Mouse (Mus musculus) hindbrain, embryonic 10.5 days (tissue): ENCODE results near the gene Nxpe2. TPM values are rescaled to one million over a fixed set of nuclear protein-coding genes. Genes with fewer than 3 reads are reported as not detected.

Experiments
- DNase-seq: peaks from one replicate; pipeline ENCODE4 v3.0.0-alpha.2; 2017; ENCODE audit warnings: low spot score
- H3K27ac ChIP-seq: fragments of 300-500 bp; sonication (generic); 2 replicates; pipeline ENCODE4 v1.5.1; 2016; ENCODE audit warnings: mild to moderate bottlenecking, moderate library complexity
- H3K27me3 ChIP-seq: fragments of 300-500 bp; sonication (generic); 2 replicates; pipeline ENCODE4 v1.6.1; 2016; ENCODE audit warnings: mild to moderate bottlenecking; ENCODE audit not compliant: poor library complexity, insufficient read depth, severe bottlenecking
- H3K36me3 ChIP-seq: fragments of 300-500 bp; sonication (generic); 2 replicates; pipeline ENCODE4 v1.6.1; 2016; ENCODE audit warnings: mild to moderate bottlenecking, moderate library complexity
- H3K4me1 ChIP-seq: fragments of 300-500 bp; sonication (generic); replicated peaks from 2 replicates; pipeline ENCODE4 v1.6.1; 2016; ENCODE audit warnings: mild to moderate bottlenecking
- H3K4me3 ChIP-seq: fragments of 300-500 bp; sonication (generic); 2 replicates; pipeline ENCODE4 v1.5.1; 2016; ENCODE audit warnings: mild to moderate bottlenecking, moderate library complexity
- H3K9me3 ChIP-seq: fragments of 300-500 bp; sonication (generic); 2 replicates; pipeline ENCODE4 v1.6.1; 2016; ENCODE audit warnings: mild to moderate bottlenecking, moderate library complexity
- WGBS: fragments of 180-500 bp; shearing (Covaris S2); methylation state at CpG from one replicate; pipeline ENCODE4 v1.1.7; 2016; 5-methylcytosine and 5-hydroxymethylcytosine counted together
- polyA plus RNA-seq: library from polyadenylated mRNA; unstranded; fragments of >200 nt; fragmentation: Nextera tagmentation; extraction: Ambion mirVana; gene quantifications from 2 replicates; pipeline ENCODE4 v1.2.1, GENCODE M21; 2016

Nxpe2 gene
- 0.78 and 1.0 TPM in 2 replicates for polyA plus RNA-seq

DNA sequence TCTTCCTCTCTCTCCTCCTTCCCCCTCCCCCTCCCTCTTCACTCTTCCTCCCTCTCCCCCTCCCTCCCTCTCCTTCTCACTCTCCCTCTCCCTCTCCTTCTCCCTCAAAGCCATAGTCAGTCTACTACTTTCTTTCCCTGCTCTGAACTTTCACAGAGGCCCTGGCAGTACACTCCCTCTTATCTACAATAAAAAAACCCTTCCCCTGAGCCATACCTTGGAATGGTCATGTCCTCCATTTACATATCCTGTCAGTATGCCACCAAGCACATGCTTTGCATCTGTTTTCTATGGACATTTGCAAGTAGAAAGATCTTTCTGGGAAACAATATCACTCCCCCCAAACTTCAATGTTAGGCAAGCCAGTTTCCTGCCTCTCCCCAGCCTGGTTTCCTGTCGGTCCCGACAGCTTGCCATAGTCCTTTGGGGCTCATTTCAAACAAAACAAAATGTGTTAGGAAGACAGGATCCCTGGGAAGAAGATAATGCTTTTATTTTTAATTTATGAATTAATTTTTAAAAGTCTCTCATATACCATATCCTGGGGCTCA, at the start of gene Nxpe2:
Gene Nxpe2, minus strand, starts transcription at position 307 of the 551 bp plus-strand sequence.
- Histone ChIP-seq H3K9me3 (no peaks in the 10 kb centered on the region), H3K36me3 (no peaks in the 10 kb centered on the region), H3K27ac (peak within 1 kb of the TSS; percentile 66; the same call in 1 of the 2 replicates), H3K4me3 (no peak within 1 kb of the TSS), H3K27me3 (no peaks in the 10 kb centered on the region), H3K4me1 (peaks cover 17% of the 10 kb centered on the region)
- 59% methylated on average over 2 of the region's 2 CpGs for WGBS
- DNase-seq, result no peak

DNA sequence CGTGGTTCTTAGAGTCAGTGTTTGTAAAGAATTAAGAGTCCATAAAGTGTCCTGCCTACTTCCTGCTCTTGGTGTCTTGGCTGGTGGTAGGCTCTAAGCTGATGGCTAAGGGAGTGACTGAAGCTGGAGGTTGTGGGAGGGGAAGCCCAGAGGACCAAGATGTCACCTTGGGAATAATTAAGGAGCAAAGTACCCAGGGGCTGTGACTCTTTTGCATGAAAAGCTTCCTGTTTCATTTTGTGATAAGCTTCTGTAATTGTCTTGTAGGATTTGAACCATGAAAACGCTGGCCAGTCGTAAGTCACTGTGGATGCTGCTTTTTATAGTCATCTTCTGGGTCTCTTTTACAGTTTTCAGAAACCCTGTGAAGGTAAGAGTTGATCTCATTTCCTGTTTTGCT, 36.7 kb upstream of the Nxpe2 start:
- no peak for DNase-seq
- Histone ChIP-seq H3K4me3 (no peak overlapping the region), H3K36me3 (no peaks in the 10 kb centered on the region), H3K27me3 (no peaks in the 10 kb centered on the region), H3K27ac (no peak overlapping the region), H3K9me3 (no peaks in the 10 kb centered on the region), H3K4me1 (no peaks in the 10 kb centered on the region)
- 85% methylated on average over 3 of the region's 3 CpGs for WGBS

DNA sequence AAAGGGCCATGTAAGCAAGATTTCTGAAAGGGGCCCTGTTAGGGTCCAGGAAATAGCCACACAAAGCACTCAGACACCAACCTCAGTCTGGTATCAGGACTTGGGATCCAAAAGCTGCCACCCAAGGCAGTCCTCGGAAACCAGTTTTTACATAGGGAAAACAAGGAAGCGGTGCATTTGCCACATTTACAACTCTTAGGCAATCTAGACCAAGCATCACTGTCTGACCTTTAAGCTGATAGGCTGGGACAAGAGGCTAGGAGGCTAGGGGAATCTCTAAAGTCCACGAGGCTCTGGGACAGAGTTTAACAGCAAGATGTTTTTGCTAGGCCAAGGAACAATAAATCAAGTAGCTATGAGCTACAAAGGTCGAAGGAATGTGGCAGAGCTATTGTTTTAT, 35.2 kb upstream of the Nxpe2 start:
- Histone ChIP-seq H3K4me1 (no peaks in the 10 kb centered on the region), H3K36me3 (no peaks in the 10 kb centered on the region), H3K4me3 (no peak overlapping the region), H3K9me3 (no peaks in the 10 kb centered on the region), H3K27ac (no peak overlapping the region), H3K27me3 (no peaks in the 10 kb centered on the region)
- DNase-seq, result no peak
- 81% methylated on average over 4 of the region's 4 CpGs for WGBS

DNA sequence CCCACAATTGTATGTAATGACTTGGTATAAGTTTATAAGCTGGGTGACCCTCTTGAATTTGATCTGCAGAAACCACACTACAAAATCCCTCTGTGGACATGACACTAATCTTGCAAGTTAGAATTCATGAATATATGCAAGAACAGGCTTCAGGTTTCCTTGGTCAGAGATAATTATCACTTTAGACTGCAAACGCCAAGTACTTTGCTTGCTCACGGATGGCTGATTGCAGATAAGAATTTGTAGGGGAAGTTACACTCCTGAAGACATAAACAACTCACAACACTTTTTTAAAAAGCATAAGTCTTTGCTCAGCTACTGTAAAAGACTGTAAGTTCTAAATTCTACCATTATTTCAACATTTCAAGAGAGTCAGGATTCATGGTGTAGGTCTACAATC, 21.1 kb upstream of the Nxpe2 start:
- Histone ChIP-seq H3K4me1 (no peaks in the 10 kb centered on the region), H3K36me3 (no peaks in the 10 kb centered on the region), H3K9me3 (no peaks in the 10 kb centered on the region), H3K27ac (no peak overlapping the region), H3K4me3 (no peak overlapping the region), H3K27me3 (no peaks in the 10 kb centered on the region)
- 77% methylated on average over 2 of the region's 2 CpGs for WGBS
- DNase-seq, result no peak

DNA sequence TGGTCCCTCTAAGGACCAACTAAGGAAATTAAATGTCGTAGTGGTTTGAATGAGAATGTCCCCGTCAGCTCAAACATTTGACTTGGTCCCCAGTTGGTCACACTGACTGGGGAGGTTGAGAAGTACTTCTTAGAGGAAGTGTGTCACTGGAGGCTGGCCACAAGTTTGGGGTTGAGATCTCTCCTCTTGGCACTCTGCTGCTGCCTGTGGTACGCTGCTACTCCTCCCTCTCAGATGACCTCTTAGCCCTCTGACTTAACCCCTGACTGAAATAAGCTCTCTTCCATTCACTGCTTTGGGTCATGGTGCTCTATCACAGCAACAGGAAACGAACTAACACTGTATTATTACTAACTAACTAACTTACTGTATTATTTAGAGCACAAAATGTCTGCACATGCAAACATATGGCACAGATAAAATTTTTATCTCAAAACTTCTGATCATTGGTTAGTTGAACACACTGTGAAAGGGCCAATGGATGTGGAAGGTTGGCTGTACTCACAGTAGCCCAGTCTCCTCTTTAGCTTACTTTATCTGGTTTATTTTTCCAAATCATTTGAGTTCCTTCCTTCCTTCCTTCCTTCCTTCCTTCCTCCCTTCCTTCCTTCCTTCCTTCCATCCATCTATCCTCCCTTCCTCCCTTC, 20.1 kb upstream of the Nxpe2 start:
- Histone ChIP-seq H3K27me3 (no peaks in the 10 kb centered on the region), H3K4me1 (no peaks in the 10 kb centered on the region), H3K4me3 (no peak overlapping the region), H3K9me3 (no peaks in the 10 kb centered on the region), H3K36me3 (no peaks in the 10 kb centered on the region), H3K27ac (no peak overlapping the region)
- WGBS, result 66% methylated on average over 4 of the region's 4 CpGs
- no peak for DNase-seq

DNA sequence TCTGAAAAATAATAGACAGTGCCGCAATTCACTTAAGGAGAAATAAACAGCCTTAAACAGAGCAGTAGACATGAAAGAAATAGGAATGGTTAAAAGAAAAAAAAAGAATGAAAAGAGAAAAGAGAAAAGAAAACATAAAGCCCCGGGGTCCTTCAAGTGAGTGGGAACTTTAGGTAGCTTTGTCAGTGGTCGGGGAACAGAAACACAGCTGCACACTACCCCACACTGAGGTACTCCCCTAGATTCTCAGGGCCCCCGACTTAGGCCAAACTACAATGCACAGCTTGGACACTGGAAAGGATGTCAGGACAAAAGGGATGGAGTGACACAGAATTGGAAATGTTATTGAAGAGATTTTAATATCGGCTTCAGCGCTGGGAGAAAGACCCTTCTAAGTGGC, 9.5 kb upstream of the Nxpe2 start:
- H3K4me3 ChIP-seq, result no peak overlapping the region
- no peaks in the 10 kb centered on the region for H3K9me3 ChIP-seq
- H3K27me3 ChIP-seq, result no peaks in the 10 kb centered on the region
- peaks cover 8% of the 10 kb centered on the region; the same call in 1 of the 2 replicates for H3K4me1 ChIP-seq
- no peak for DNase-seq
- no peaks in the 10 kb centered on the region for H3K36me3 ChIP-seq
- WGBS, result 79% methylated on average over 6 of the region's 6 CpGs
- no peak overlapping the region for H3K27ac ChIP-seq

DNA sequence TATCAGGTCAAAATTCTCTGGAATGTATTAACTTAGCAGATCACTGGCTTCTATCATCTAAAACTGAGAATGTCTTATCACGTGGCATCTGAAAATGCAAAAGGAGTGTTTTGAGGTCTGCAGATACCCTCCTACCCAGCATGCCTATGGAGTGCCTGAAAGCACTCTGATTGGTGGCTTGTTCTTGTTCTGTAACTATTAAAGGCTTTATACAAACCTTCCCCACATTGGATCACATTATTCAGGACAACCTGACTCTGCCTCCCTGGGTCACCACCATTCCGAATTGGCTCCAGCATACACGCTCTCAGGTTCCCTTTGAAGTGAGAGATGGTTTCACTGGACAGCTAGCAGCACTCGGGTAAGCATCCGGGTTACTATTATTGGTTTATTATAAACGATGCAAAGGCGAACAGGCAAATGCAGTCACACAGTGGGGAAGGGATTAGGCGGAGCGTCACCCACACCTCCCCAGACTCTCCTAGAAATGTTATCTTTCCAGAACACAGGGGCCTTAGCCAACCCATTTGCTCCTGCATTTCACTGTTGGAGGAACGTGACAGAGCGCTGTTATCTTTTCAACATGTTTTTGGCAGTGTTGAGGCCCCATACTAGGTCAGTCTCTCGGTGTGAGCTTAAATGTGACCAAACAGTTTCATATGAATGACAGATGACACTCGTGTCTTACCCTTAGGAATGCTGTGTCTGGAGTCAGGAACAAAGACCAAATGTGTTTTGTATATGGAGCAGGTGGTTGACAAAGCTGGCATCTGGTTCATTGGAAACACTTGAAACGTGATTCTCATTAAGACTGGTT, 8.8 kb upstream of the Nxpe2 start:
- Histone ChIP-seq H3K4me3 (no peak overlapping the region), H3K36me3 (no peaks in the 10 kb centered on the region), H3K9me3 (no peaks in the 10 kb centered on the region), H3K4me1 (peaks cover 8% of the 10 kb centered on the region; the same call in 1 of the 2 replicates), H3K27me3 (no peaks in the 10 kb centered on the region), H3K27ac (peak overlapping the region; percentile 31; the same call in 1 of the 2 replicates)
- DNase-seq, result peak; percentile 5
- 72% methylated on average over 14 of the region's 14 CpGs for WGBS

DNA sequence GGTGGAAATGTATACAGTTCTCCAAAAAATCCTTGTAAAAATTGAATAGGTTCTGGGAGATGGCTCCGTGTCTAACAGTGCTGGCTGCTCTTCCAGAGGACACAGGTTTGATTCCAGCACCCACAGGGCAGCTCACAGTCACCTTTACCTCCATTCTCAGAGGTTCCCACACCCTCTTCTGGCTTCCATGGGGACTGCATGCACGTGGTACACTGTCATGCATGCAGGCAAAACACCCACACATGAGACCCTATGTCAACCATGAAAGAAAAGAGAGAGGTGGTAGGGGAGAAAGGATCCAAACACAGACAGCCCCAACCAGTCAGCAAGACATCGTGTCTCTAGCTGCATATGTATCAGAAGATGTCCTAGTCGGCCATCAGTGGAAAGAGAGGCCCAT, 7.6 kb upstream of the Nxpe2 start:
- Histone ChIP-seq H3K9me3 (no peaks in the 10 kb centered on the region), H3K36me3 (no peaks in the 10 kb centered on the region), H3K4me3 (no peak overlapping the region), H3K27me3 (no peaks in the 10 kb centered on the region), H3K27ac (no peak overlapping the region), H3K4me1 (peaks cover 8% of the 10 kb centered on the region; the same call in 1 of the 2 replicates)
- DNase-seq, result no peak
- WGBS, result 76% methylated on average over 4 of the region's 4 CpGs

DNA sequence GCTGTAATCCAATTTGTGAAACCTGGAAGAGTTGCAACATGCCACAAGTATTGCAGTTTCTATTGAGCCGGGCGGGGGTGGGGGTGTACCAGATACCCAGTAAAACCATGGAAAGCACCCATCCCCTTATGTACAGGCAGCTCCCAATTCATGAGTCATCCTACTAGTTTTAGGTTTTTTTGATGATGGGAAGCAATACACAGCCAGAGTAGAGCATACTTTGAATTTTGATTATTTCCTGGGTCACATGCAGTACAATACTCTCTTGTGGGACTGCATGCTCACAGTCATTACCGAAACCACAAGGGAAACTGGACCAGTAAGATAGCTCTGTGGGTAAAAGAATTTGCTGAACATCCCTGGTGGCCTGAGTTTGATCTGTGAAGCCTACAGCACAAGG, 3.8 kb upstream of the Nxpe2 start:
- 92% methylated on average over 3 of the region's 3 CpGs for WGBS
- H3K4me3 ChIP-seq, result no peak overlapping the region
- DNase-seq, result no peak

DNA sequence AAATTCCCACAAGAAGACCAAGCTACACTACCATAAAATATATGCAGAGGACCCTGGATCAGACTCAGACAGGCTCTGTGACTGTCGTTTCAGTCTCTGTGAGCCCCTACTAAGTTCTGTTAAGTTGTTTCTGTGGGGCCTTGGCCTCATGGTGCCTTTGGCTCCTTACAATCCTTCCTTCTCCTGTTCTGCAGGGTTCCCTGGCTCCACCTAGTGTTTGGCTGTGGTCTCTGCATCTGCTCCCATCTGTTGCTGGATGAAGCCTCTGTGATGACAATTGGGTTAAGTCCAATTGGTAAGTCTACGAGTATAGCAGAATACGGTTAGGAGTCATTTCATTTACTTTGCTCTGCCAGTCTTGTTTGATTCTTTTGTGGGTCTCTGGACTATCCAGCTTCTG, 1.5 kb upstream of the Nxpe2 start:
- Histone ChIP-seq H3K9me3 (no peaks in the 10 kb centered on the region), H3K4me3 (no peak overlapping the region), H3K27ac (peak overlapping the region; percentile 45; the same call in 1 of the 2 replicates), H3K36me3 (no peaks in the 10 kb centered on the region), H3K4me1 (peaks cover 17% of the 10 kb centered on the region), H3K27me3 (no peaks in the 10 kb centered on the region)
- DNase-seq, result peak; percentile 69
- WGBS, result 61% methylated on average over 3 of the region's 3 CpGs

More for the DNA sequence above, 3.8 kb upstream of the Nxpe2 start:
- Histone ChIP-seq H3K4me1 (peaks cover 20% of the 10 kb centered on the region), H3K27me3 (no peaks in the 10 kb centered on the region), H3K36me3 (no peaks in the 10 kb centered on the region), H3K27ac (no peak overlapping the region), H3K9me3 (no peaks in the 10 kb centered on the region)

DNA sequence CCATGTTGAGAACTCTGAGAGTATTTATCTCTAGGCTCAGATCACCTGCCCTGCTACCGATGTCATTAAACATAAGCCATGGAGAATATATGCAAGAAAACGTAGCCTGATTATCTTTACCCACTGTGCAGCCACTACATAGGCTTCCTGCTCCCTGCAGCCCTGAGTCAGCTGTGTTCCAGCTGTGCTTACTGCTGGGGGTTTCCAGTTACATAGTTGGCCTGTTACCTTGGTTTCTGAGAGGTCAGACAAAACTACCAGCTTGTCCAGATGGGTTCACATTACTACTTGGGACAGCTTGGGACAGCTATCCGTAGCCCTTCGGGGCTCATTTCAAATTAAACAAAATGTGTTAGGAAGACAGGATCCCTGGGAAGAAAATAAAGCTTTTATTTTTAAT, 868 bp upstream of the Nxpe2 start:
- WGBS, result 54% methylated on average over 4 of the region's 4 CpGs
- Histone ChIP-seq H3K27ac (no peak overlapping the region), H3K4me1 (peaks cover 17% of the 10 kb centered on the region), H3K27me3 (no peaks in the 10 kb centered on the region), H3K4me3 (no peak overlapping the region), H3K9me3 (no peaks in the 10 kb centered on the region), H3K36me3 (no peaks in the 10 kb centered on the region)
- peak; percentile 47 for DNase-seq

DNA sequence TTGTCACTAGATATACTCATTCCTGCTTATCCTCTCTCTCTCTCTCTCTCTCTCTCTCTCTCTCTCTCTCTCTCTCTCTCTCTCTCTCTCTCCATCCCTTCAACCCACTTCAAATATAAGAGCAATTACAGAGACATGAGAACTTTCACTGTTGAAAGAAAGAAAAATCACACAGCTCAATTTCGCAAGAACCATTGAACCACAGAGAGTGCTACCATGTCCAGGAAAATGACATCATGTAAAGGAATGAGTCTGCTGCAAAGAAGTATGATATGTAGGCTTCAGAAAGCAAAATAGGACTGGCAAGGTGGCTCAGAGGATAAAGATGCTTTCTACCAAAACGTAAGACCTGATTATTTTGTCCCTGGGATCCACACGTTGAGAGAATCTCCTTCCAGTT, 7.4 kb downstream of the Nxpe2 start:
- no peaks in the 10 kb centered on the region for H3K27me3 ChIP-seq
- no peaks in the 10 kb centered on the region for H3K36me3 ChIP-seq
- 94% methylated on average over 3 of the region's 3 CpGs for WGBS
- no peak overlapping the region for H3K4me3 ChIP-seq
- no peak overlapping the region for H3K27ac ChIP-seq
- DNase-seq, result no peak
- H3K9me3 ChIP-seq, result no peaks in the 10 kb centered on the region
- H3K4me1 ChIP-seq, result no peaks in the 10 kb centered on the region

DNA sequence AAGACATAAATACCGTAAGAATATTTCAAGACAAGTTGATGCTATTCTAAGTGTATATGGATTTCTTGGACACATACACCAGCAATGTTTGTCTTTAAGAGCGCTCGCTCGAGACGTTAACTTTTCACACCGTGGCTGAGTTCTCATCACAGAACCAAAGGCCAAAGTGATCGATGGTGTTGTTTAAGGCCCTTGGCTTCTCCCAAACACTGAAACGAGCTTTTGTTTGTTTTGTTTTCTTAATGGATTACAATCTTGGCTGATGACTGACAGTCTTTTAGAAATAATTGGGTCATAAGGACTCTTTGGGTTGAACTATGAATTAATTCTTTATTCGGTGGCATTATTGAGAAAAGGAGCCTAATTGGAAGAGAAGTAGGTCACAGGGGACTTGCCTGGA, 7.8 kb downstream of the Nxpe2 start:
- Histone ChIP-seq H3K27me3 (no peaks in the 10 kb centered on the region), H3K4me1 (no peaks in the 10 kb centered on the region), H3K36me3 (no peaks in the 10 kb centered on the region), H3K4me3 (no peak overlapping the region), H3K9me3 (no peaks in the 10 kb centered on the region), H3K27ac (no peak overlapping the region)
- 89% methylated on average over 9 of the region's 9 CpGs for WGBS
- no peak for DNase-seq
